Mouse (Mus musculus): ENCODE data around the gene Mrps30. TPM values are rescaled to one million over a fixed set of nuclear protein-coding genes. Genes with fewer than 3 reads are reported as not detected.

Mrps30 gene
- polyA plus RNA-seq, 1 experiment from 2014 or later: 29.9 TPM

DNA sequence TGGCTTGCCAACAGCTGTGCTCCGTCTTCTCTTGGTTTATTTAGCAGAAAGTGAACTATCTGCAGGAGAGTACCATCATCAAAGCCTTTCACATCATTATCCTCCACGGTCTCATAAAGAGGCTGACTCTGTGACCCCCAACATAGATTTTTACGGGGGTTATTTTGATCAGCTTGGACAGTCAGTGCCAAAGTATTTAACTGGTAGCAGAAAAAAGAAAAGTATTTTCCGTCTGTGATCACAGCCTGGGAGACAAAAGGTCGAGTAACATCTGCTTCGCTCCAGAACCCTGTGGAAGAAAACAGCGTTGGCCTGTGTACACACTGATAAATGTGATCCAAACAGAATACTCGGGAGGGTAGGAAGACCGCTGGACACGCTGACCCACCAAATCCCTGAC is 6.7 kb downstream of the Mrps30 start:
- H3K36me3 ChIP-seq (ENCODE audit: control insufficient read depth, insufficient read depth, low read length): 0 out of 2 replicates have a peak, but pooled peaks cover 5% of the 10 kb centered on the region
- ATAC-seq: no peak
- H3K4me1 ChIP-seq (ENCODE audit: control insufficient read depth, insufficient read depth, low read length): no peaks in the 10 kb centered on the region
- no peak overlapping the region for H3K4me2 ChIP-seq (ENCODE audit: low read depth, low read length)
- H3K9me3 ChIP-seq (ENCODE audit: control insufficient read depth, low read length): no peaks in the 10 kb centered on the region
- H3K27me3 ChIP-seq (replicated peaks; ENCODE audit: control insufficient read depth, insufficient read depth, low read length): no peaks in the 10 kb centered on the region
- no peak overlapping the region for H3K9ac ChIP-seq (ENCODE audit: low read depth, low read length)
- 54% methylated on average over 10 of the region's 10 CpGs for WGBS
- no peak overlapping the region for H3K27ac ChIP-seq (ENCODE audit: low read length)
- H3K4me3 ChIP-seq (ENCODE audit: low read length): no peak overlapping the region

- 69% methylated on average over 1 of the region's 1 CpGs for WGBS
- H3K4me1 ChIP-seq (ENCODE audit: control insufficient read depth, insufficient read depth, low read length): no peaks in the 10 kb centered on the region
- no peaks in the 10 kb centered on the region for H3K27me3 ChIP-seq (replicated peaks; ENCODE audit: control insufficient read depth, insufficient read depth, low read length)
- no peaks in the 10 kb centered on the region for H3K9me3 ChIP-seq (ENCODE audit: control insufficient read depth, low read length)
- H3K27ac ChIP-seq (ENCODE audit: low read length): no peak overlapping the region
- no peak overlapping the region for H3K9ac ChIP-seq (ENCODE audit: low read depth, low read length)
- H3K4me3 ChIP-seq (ENCODE audit: low read length): no peak overlapping the region
- H3K4me2 ChIP-seq (ENCODE audit: low read depth, low read length): no peak overlapping the region
- ATAC-seq: no peak
- H3K36me3 ChIP-seq (ENCODE audit: control insufficient read depth, insufficient read depth, low read length): 0 out of 2 replicates have a peak, but pooled peaks cover 5% of the 10 kb centered on the region
Observed at GRCm38 (mm10) chr13:118379155-118379554, 7.9 kb downstream of the Mrps30 start.

- H3K36me3 ChIP-seq (ENCODE audit: control insufficient read depth, insufficient read depth, low read length): no peaks in the 10 kb centered on the region
- no peak overlapping the region for H3K27ac ChIP-seq (ENCODE audit: low read length)
- H3K9me3 ChIP-seq (ENCODE audit: control insufficient read depth, low read length): no peaks in the 10 kb centered on the region
- H3K4me2 ChIP-seq (ENCODE audit: low read depth, low read length): no peak overlapping the region
- no peak overlapping the region for H3K4me3 ChIP-seq (ENCODE audit: low read length)
- H3K9ac ChIP-seq (ENCODE audit: low read depth, low read length): no peak overlapping the region
- ATAC-seq: no peak
- no peaks in the 10 kb centered on the region for H3K27me3 ChIP-seq (replicated peaks; ENCODE audit: control insufficient read depth, insufficient read depth, low read length)
- 65% methylated on average over 4 of the region's 4 CpGs for WGBS
- no peaks in the 10 kb centered on the region for H3K4me1 ChIP-seq (ENCODE audit: control insufficient read depth, insufficient read depth, low read length)
Observed at GRCm38 (mm10) chr13:118372871-118373270, 14.2 kb downstream of the Mrps30 start.

DNA sequence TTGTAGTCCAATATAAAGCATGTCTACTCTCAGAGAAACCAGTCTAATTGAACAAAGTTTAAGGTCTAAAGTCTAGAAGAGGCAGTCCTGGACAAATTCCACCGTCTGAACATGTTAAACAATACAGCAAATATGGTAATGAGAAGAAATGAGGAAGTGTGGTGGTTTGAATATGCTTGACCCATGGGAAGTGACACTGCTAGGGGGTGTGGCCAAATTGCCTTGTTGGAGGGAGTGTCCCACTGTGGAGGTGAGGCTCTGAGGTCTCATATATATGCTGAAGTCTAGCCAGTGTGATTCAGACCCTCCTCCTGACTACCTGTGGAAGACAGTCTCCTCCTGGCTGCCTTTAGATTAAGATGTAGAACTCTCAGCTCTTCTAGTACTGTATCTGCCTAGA is 21.3 kb downstream of the Mrps30 start:
- H3K9me3 ChIP-seq (ENCODE audit: control insufficient read depth, low read length): peaks cover 3% of the 10 kb centered on the region; the same call in 1 of the 2 replicates
- 53% methylated on average over 1 of the region's 1 CpGs for WGBS
- no peak overlapping the region for H3K27ac ChIP-seq (ENCODE audit: low read length)
- H3K4me3 ChIP-seq (ENCODE audit: low read length): no peak overlapping the region
- H3K4me1 ChIP-seq (ENCODE audit: control insufficient read depth, insufficient read depth, low read length): no peaks in the 10 kb centered on the region
- ATAC-seq: peak; percentile 55
- no peaks in the 10 kb centered on the region for H3K36me3 ChIP-seq (ENCODE audit: control insufficient read depth, insufficient read depth, low read length)
- H3K9ac ChIP-seq (ENCODE audit: low read depth, low read length): no peak overlapping the region
- no peaks in the 10 kb centered on the region for H3K27me3 ChIP-seq (replicated peaks; ENCODE audit: control insufficient read depth, insufficient read depth, low read length)
- H3K4me2 ChIP-seq (ENCODE audit: low read depth, low read length): no peak overlapping the region

DNA sequence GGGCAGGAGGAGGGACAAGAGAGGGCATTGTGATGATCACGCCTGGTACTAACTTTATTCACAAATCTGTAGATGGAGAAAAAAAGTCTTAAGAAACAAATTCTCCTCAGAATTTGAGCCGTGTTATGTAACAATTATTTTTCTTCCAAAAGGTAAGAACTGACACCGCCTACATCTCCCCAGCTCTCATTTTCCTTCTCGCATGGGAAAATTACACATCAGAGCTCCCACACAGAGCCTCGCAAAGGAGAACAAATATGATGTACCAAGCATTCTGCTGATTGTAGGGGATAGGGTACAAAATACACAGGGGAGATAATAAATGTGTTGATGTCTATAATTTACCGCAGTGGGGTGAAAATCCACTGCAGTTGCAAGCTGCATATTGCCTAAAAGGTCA is 23.7 kb downstream of the Mrps30 start:
- no peaks in the 10 kb centered on the region for H3K36me3 ChIP-seq (ENCODE audit: control insufficient read depth, insufficient read depth, low read length)
- H3K9me3 ChIP-seq (ENCODE audit: control insufficient read depth, low read length): peaks cover 3% of the 10 kb centered on the region; the same call in 1 of the 2 replicates
- no peak overlapping the region for H3K9ac ChIP-seq (ENCODE audit: low read depth, low read length)
- H3K4me3 ChIP-seq (ENCODE audit: low read length): no peak overlapping the region
- no peaks in the 10 kb centered on the region for H3K27me3 ChIP-seq (replicated peaks; ENCODE audit: control insufficient read depth, insufficient read depth, low read length)
- WGBS: 85% methylated on average over 6 of the region's 6 CpGs
- ATAC-seq: no peak
- no peak overlapping the region for H3K27ac ChIP-seq (ENCODE audit: low read length)
- no peak overlapping the region for H3K4me2 ChIP-seq (ENCODE audit: low read depth, low read length)
- H3K4me1 ChIP-seq (ENCODE audit: control insufficient read depth, insufficient read depth, low read length): no peaks in the 10 kb centered on the region

GRCm38 (mm10) chr13:118350870-118351269 is 36.2 kb downstream of the Mrps30 start:
- Histone ChIP-seq H3K9ac (ENCODE audit: low read depth, low read length) (no peak overlapping the region), H3K4me2 (ENCODE audit: low read depth, low read length) (no peak overlapping the region), H3K27ac (ENCODE audit: low read length) (no peak overlapping the region), H3K27me3 (replicated peaks; ENCODE audit: control insufficient read depth, insufficient read depth, low read length) (no peaks in the 10 kb centered on the region), H3K4me3 (ENCODE audit: low read length) (no peak overlapping the region), H3K4me1 (ENCODE audit: control insufficient read depth, insufficient read depth, low read length) (no peaks in the 10 kb centered on the region), H3K9me3 (ENCODE audit: control insufficient read depth, low read length) (no peaks in the 10 kb centered on the region), H3K36me3 (ENCODE audit: control insufficient read depth, insufficient read depth, low read length) (no peaks in the 10 kb centered on the region)
- ATAC-seq: no peak
- WGBS: 87% methylated on average over 10 of the region's 10 CpGs

DNA sequence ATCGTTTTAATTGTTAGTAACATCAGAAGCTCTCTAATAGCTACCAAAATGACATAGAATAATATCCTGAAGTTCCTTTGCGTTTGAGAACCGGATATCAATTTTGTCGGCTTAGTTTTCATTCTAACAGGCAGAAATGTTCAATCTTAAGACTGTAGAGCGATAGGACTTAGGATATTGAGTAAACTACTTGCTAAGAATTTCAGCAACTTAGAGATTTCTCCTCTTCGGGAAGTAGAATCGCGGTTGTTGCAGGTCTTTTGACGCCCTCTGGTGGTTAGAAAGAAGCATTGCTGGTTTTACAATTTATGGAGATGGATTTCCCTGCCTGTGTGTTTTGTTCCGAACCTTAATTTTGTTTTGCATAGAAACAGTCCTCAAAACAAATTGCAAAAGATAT is 36.8 kb downstream of the Mrps30 start:
- ATAC-seq: no peak
- 25% methylated on average over 10 of the region's 10 CpGs for WGBS
- Histone ChIP-seq H3K9ac (ENCODE audit: low read depth, low read length) (no peak overlapping the region), H3K9me3 (ENCODE audit: control insufficient read depth, low read length) (no peaks in the 10 kb centered on the region), H3K4me2 (ENCODE audit: low read depth, low read length) (no peak overlapping the region), H3K4me1 (ENCODE audit: control insufficient read depth, insufficient read depth, low read length) (no peaks in the 10 kb centered on the region), H3K4me3 (ENCODE audit: low read length) (no peak overlapping the region), H3K36me3 (ENCODE audit: control insufficient read depth, insufficient read depth, low read length) (no peaks in the 10 kb centered on the region), H3K27me3 (replicated peaks; ENCODE audit: control insufficient read depth, insufficient read depth, low read length) (no peaks in the 10 kb centered on the region), H3K27ac (ENCODE audit: low read length) (no peak overlapping the region)

Other genes starting within 250 kb of the Mrps30 start
- gene B430218F22Rik, start 622 bp downstream of the Mrps30 start, polyA plus RNA-seq (2015; fragmentation: Nextera tagmentation; extraction: Ambion mirVana): 0.43 and 0.50 TPM in 2 replicates